Mouse (Mus musculus) hindbrain, embryonic 16.5 days (tissue): Measurements from ENCODE around the gene Socs5. TPM values are rescaled to one million over a fixed set of nuclear protein-coding genes. Genes with fewer than 3 reads are reported as not detected.
A peak's percentile ranks its signal among the peaks of the same experiment; 100 is the strongest.

Source experiments
- ATAC-seq: fragments of 200-750 bp; cut with Nextera tagmentation; 2 replicates; pipeline ENCODE4 v1.8.0; 2017; ENCODE audit warnings: moderate TSS enrichment, moderate library complexity
- H3K27ac ChIP-seq: fragments of 300-500 bp; sonication (generic); 2 replicates; pipeline ENCODE4 v1.5.1; 2014; ENCODE audit warnings: low read depth, mild to moderate bottlenecking, control low read depth, low read length, moderate library complexity
- H3K27me3 ChIP-seq: fragments of 300-500 bp; sonication (generic); replicated peaks from 2 replicates; pipeline ENCODE4 v1.6.1; 2014; ENCODE audit warnings: low read length; ENCODE audit not compliant: control insufficient read depth, insufficient read depth
- H3K36me3 ChIP-seq: fragments of 300-500 bp; sonication (generic); 2 replicates; pipeline ENCODE4 v1.6.1; 2014; ENCODE audit warnings: mild to moderate bottlenecking, low read length, moderate library complexity, mixed read lengths; ENCODE audit not compliant: control insufficient read depth, insufficient read depth
- H3K4me1 ChIP-seq: fragments of 300-500 bp; sonication (generic); 2 replicates; pipeline ENCODE4 v1.6.1; 2014; ENCODE audit warnings: low read depth, low read length; ENCODE audit not compliant: control insufficient read depth, insufficient read depth
- H3K4me2 ChIP-seq: fragments of 300-500 bp; sonication (generic); 2 replicates; pipeline ENCODE4 v1.6.1; 2014; ENCODE audit warnings: mild to moderate bottlenecking, low read length, control low read depth, moderate library complexity
- H3K4me3 ChIP-seq: fragments of 300-500 bp; sonication (generic); 2 replicates; pipeline ENCODE4 v1.5.1; 2014; ENCODE audit warnings: mild to moderate bottlenecking, low read length, control low read depth, moderate library complexity
- H3K9ac ChIP-seq: fragments of 300-500 bp; sonication (generic); 2 replicates; pipeline ENCODE4 v1.6.1; 2014; ENCODE audit warnings: low read depth, mild to moderate bottlenecking, control low read depth, low read length, moderate library complexity
- H3K9me3 ChIP-seq: fragments of 300-500 bp; sonication (generic); 2 replicates; pipeline ENCODE4 v1.6.1; 2014; ENCODE audit warnings: mild to moderate bottlenecking, low read length, moderate library complexity; ENCODE audit not compliant: control insufficient read depth
- WGBS: fragments of 180-500 bp; shearing (Covaris S2); extraction: QIAGEN DNeasy Blood & Tissue Kit; methylation state at CpG from one replicate; pipeline ENCODE4 v1.1.7; 2014; 5-methylcytosine and 5-hydroxymethylcytosine counted together
- polyA plus RNA-seq: library from polyadenylated mRNA; unstranded; fragments of >200 nt; fragmentation: Nextera tagmentation; extraction: Ambion mirVana; gene quantifications from 2 replicates; pipeline ENCODE4 v1.2.1, GENCODE M21; 2015

The Socs5 gene
- polyA plus RNA-seq, 1 experiment from 2014 or later = 13.1 TPM

DNA sequence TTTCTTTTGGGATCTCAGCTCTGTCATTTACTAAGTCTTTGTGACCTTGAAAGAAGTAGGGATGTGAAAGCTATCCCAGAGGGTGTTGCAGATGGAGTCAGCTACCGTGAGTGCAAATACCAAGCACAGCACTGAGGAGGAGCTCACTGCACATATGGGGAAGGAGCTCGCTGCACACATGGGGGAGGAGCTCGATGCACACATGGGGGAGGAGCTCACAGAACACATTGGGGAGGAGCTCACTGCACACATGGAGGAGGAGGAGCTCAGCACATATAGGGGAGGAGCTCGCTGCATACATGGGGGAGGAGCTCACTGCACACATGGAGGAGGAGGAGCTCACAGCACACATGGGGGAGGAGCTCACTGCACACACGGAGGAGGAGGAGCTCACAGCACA, 4.4 kb upstream of the Socs5 start:
- Histone ChIP-seq H3K9ac (no peak overlapping the region), H3K27me3 (no peaks in the 10 kb centered on the region), H3K4me2 (no peak overlapping the region), H3K27ac (no peak overlapping the region), H3K4me3 (no peak overlapping the region), H3K4me1 (peaks cover 5% of the 10 kb centered on the region), H3K36me3 (no peaks in the 10 kb centered on the region), H3K9me3 (no peaks in the 10 kb centered on the region)
- WGBS = 78% methylated on average over 5 of the region's 5 CpGs
- ATAC-seq = no peak

DNA sequence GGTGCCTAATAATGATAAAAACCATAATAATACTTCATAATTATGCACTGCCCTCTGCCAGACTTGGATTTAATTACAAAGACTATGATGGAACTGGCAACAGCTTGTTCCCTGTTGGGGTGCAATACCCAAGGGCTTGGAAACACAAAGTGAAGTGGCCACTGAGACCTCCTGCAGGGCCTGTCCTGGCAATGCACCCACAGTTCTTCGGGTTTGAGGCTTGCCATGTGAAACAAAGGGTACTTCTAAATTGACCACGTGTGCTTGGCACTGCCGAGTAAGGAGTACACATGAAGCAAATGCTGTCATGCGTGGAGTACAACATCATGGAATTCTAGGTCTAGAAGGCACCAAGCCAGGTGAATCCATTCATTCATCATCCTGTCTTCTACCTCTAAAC, 3.2 kb upstream of the Socs5 start:
- ATAC-seq = no peak
- 76% methylated on average over 4 of the region's 4 CpGs for WGBS
- Histone ChIP-seq H3K4me3 (no peak overlapping the region), H3K36me3 (no peaks in the 10 kb centered on the region), H3K27ac (no peak overlapping the region), H3K4me1 (peaks cover 13% of the 10 kb centered on the region), H3K9ac (no peak overlapping the region), H3K9me3 (no peaks in the 10 kb centered on the region), H3K4me2 (no peak overlapping the region), H3K27me3 (no peaks in the 10 kb centered on the region)

DNA sequence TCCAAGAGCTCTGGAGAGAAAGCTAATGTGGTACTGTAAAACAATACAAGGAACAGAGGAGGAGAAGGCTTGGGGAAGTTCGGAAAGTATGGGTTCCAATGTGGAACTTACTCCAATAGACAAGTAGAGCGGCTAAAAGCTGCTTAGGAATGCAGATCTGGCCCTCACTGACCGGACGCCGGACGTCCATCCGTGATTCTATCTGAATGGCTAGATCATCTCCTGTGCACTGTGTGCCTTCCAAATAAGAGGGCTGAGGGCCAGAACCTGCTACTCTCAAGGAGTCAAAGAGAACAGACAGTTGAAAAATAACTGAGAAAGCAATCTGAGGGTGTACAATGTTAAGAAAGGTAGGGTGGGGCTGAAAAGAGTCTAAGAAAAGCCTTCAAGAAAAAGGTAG, 1.5 kb upstream of the Socs5 start:
- Histone ChIP-seq H3K9ac (peak overlapping the region; percentile 73; the same call in 1 of the 2 replicates), H3K9me3 (no peaks in the 10 kb centered on the region), H3K27me3 (no peaks in the 10 kb centered on the region), H3K36me3 (no peaks in the 10 kb centered on the region), H3K4me3 (no peak overlapping the region), H3K27ac (no peak overlapping the region), H3K4me1 (peaks cover 19% of the 10 kb centered on the region), H3K4me2 (peak overlapping the region; percentile 75)
- no peak for ATAC-seq
- WGBS = 85% methylated on average over 7 of the region's 7 CpGs

DNA sequence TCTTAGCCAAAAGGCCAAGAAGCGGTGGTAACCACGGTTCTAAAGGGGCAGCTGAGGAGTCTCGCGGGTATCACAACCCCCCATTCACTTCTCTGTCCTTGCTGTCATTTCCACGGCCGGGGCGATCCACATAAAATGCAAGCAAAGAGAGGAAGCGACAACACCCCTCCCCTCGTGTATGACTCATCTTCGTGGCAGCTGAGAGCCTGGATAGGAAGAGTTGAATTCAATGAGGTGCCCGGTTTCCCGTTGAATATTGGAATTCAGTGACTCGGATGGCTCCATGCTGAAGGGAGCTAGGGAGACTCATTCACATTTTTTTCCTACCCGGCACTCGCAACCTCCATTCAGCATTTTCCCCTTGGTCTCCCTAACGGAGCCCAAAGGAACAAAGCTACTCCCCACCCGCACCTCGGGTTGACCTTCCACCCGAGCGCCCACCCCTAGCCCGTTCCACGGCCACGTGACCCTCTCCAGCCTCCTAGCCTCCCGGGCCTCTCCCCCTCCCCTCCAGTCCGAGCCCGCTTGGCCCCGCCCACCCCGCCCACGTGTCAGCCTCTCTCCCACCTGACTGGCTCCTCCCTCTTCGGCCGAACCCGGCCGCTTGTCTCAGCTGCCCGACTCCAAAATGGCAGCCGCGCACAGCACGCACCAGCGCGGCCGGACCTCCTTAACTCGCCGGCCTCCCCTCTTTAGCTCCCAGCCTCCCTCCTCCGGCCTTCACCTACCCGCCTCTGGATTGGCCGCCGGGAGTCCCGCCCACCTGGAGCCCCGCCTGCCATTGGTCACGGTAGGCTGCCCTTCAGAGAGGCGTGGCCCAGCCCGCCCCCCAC, 572 bp upstream of the Socs5 start:
- peak overlapping the region; percentile 79 for H3K9ac ChIP-seq
- H3K27me3 ChIP-seq = no peaks in the 10 kb centered on the region
- under 1% methylated on average over 51 of the region's 51 CpGs for WGBS
- H3K4me2 ChIP-seq = peak overlapping the region; percentile 82
- H3K4me3 ChIP-seq = peak overlapping the region; percentile 67
- H3K9me3 ChIP-seq = no peaks in the 10 kb centered on the region
- H3K27ac ChIP-seq = peak overlapping the region; percentile 88
- H3K4me1 ChIP-seq = peaks cover 19% of the 10 kb centered on the region
- peak; percentile 98 for ATAC-seq
- no peaks in the 10 kb centered on the region for H3K36me3 ChIP-seq

DNA sequence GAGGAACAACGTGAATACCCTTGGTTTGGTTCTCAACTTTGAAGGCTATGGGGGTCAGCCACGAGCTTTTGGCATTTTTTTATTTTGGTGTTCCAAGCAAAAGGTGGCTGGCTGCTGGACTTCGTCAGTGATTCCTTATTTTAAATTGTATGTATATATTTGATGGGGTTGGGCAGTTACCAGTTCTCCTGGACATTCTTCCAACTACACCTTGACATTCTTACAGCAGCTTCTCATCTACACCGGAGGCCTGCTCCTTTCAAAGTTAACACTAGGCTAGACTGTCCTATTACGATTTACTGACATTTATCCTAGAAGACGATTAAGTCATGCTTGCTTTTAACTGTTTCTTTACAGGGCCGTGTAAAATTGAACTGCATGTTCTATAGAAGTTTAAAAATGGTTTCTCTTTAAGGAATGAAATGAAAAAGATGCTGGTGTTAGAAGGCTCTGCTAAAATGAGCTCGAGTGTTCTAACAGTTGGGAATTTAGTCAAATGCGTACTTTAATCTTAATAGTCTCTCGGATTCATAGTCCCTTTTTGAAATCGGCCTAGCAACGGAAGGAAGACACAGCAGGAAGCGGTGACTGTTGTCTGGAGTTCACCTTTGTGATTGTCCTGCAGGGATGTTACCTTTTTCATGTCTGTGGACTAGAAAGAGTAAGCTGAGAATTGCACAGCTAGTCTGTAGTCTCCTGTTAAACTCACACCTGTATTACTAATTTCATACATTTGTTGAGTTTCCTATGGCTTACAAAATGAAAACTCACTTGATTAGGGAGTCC, 1.2 kb downstream of the Socs5 start:
- H3K27me3 ChIP-seq = no peaks in the 10 kb centered on the region
- no peak for ATAC-seq
- peak overlapping the region; percentile 67 for H3K4me3 ChIP-seq
- peak overlapping the region; percentile 84 for H3K27ac ChIP-seq
- 33% methylated on average over 13 of the region's 13 CpGs for WGBS
- peak overlapping the region; percentile 79 for H3K9ac ChIP-seq
- H3K4me2 ChIP-seq = peak overlapping the region; percentile 82
- peaks cover 19% of the 10 kb centered on the region for H3K4me1 ChIP-seq
- H3K36me3 ChIP-seq = no peaks in the 10 kb centered on the region
- no peaks in the 10 kb centered on the region for H3K9me3 ChIP-seq

DNA sequence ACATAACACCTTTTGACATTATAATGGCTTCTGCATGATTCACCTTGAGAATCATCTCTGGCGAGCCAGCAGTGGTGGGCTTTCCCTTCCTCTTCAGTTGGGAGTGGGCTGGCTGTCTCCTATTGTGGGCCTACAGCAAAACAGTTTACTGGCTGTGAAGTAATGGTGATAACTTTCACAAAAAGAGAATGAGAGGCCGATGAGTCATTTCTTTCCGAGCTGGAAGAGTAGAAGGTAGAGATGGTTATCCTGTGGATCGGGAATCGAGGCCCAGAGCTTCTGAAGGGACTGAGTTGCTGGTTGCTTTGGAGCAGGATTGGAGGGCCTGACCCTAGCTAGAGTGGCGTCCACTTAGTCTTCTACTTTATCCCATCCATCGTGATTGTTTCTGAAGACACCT, 2.0 kb downstream of the Socs5 start:
- WGBS = 84% methylated on average over 7 of the region's 7 CpGs
- no peak overlapping the region for H3K27ac ChIP-seq
- no peak overlapping the region for H3K4me3 ChIP-seq
- no peaks in the 10 kb centered on the region for H3K9me3 ChIP-seq
- no peaks in the 10 kb centered on the region for H3K27me3 ChIP-seq
- H3K4me2 ChIP-seq = peak overlapping the region; percentile 16; the same call in 1 of the 2 replicates
- H3K4me1 ChIP-seq = peaks cover 19% of the 10 kb centered on the region
- ATAC-seq = no peak
- no peak overlapping the region for H3K9ac ChIP-seq
- no peaks in the 10 kb centered on the region for H3K36me3 ChIP-seq

DNA sequence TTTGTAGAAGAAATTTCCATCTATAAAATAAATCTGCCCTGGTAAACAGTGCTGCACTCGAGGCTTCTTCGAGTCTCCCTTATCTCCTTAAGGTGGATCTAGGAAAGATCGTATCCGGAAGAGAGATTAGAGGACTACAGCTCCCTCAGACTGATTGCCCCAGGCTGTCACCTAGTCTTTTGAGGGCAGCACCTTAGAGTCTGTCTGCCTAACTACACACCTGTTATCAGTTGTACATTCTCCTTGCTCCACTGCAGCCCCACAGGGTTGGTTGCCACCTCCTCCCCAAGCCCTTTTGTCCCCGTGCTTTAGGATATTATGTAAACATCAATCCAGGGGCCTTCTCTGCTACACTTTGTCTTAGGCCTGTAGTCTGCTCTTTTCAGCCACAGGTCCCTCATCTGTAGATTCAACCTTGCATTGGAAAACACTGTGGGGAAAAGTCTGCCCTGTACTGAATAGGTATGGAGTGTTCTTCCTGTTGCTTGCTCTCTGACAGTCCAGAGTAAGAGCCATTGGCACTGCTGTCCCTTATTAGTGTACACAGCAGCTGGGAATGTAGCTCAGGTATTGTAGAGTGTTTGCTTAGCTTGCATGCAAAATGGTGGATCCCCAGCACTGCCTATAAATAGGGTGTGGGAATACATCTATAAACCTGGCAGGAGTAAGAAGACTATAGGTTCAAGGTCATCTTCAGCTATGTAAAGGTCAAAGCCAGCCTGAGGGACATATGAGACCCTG, 5.5 kb downstream of the Socs5 start:
- H3K27me3 ChIP-seq = no peaks in the 10 kb centered on the region
- no peak overlapping the region for H3K27ac ChIP-seq
- no peak for ATAC-seq
- no peak overlapping the region for H3K9ac ChIP-seq
- no peak overlapping the region for H3K4me3 ChIP-seq
- no peak overlapping the region for H3K4me2 ChIP-seq
- 81% methylated on average over 5 of the region's 5 CpGs for WGBS
- peaks cover 13% of the 10 kb centered on the region for H3K4me1 ChIP-seq
- H3K9me3 ChIP-seq = no peaks in the 10 kb centered on the region
- H3K36me3 ChIP-seq = no peaks in the 10 kb centered on the region

DNA sequence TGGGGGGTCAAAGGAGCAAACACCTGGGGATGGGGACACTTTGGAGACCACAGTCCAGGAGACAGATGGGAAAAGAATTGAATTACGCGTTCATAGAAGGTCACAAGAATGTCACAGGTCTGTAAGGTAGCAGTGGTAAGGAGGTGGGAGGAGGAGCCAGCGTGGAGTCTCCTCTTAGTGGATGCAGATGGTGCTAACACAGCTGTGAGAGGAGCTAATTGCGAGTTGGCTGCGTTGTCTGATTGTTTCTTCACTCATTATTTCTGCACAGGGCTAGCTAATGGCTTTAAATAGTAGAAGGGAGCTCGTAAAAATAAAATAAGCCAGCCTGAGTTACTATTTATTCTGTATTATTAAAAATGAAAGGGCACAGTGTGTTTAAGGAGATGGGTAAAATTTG, 8.1 kb downstream of the Socs5 start:
- H3K4me3 ChIP-seq = no peak overlapping the region
- no peak overlapping the region for H3K27ac ChIP-seq
- no peak overlapping the region for H3K4me2 ChIP-seq
- WGBS = 63% methylated on average over 6 of the region's 6 CpGs
- no peaks in the 10 kb centered on the region for H3K36me3 ChIP-seq
- no peaks in the 10 kb centered on the region for H3K9me3 ChIP-seq
- peak; percentile 64; the same call in 1 of the 2 replicates for ATAC-seq
- H3K9ac ChIP-seq = no peak overlapping the region
- no peaks in the 10 kb centered on the region for H3K4me1 ChIP-seq
- H3K27me3 ChIP-seq = no peaks in the 10 kb centered on the region
